Mouse (Mus musculus) cortical plate, adult 2 months (tissue): ENCODE data around the gene Lyst.

Experiments used
- CTCF ChIP-seq: fragments of 200-500 bp; IDR thresholded peaks from 2 replicates; pipeline ENCODE4 v1.5.1; 2011; ENCODE audit warnings: mild to moderate bottlenecking, control low read depth, low read length; ENCODE audit not compliant: insufficient read depth; ENCODE audit errors: extremely low read depth
- POLR2A ChIP-seq: fragments of 200-500 bp; IDR thresholded peaks from 2 replicates; pipeline ENCODE4 v1.6.1; 2011; ENCODE audit warnings: mild to moderate bottlenecking, low read length, control low read depth; ENCODE audit not compliant: insufficient read depth; ENCODE audit errors: extremely low read depth

DNA sequence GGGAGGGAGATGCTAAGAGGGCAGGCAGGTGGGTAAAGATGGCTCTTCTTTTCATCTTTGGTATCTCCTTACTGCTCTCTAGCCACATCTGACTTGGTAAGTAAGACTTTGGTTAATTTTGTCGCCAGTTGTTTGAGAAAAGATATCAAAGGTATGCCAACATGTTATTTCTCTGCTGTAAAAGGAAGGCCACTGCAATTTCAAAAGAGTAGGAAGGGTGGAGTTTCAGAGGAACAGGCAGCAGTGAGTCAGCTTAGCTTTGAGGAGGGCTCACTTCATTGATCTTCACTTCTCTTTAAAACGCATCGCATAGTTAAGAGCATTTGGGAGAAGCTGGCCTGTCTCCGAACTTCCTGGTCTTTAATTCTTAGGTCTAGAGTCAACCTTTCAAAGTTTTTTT, 8.2 kb upstream of the Lyst start:
- no peak for TF ChIP-seq POLR2A
- no peak for TF ChIP-seq CTCF
